Mouse (Mus musculus): Measurements from ENCODE around the gene Esrrb. TPM values are rescaled to one million over a fixed set of nuclear protein-coding genes. Genes with fewer than 3 reads are reported as not detected.

Gene Esrrb
- polyA plus RNA-seq, 1 experiment = 1.5 TPM

GRCm38 (mm10) chr12:86421490-86421904 is 60.6 kb downstream of the Esrrb start:
- no peak for DNase-seq (ENCODE audit: low read depth)

GRCm38 (mm10) chr12:86422166-86422910 is 61.4 kb downstream of the Esrrb start:
- no peak for DNase-seq (ENCODE audit: low read depth)

GRCm38 (mm10) chr12:86423102-86423501 is 62.2 kb downstream of the Esrrb start:
- no peak for DNase-seq (ENCODE audit: low read depth)

- no peak for DNase-seq (ENCODE audit: low read depth)
These were observed 66.7 kb downstream of the Esrrb start for GRCm38 (mm10) chr12:86427585-86427984.

GRCm38 (mm10) chr12:86431671-86432070 is 70.8 kb downstream of the Esrrb start:
- DNase-seq (ENCODE audit: low read depth) = no peak

GRCm38 (mm10) chr12:86433371-86433821 is 72.5 kb downstream of the Esrrb start:
- no peak for DNase-seq (ENCODE audit: low read depth)

- no peak for DNase-seq (ENCODE audit: low read depth)
These were observed 74.7 kb downstream of the Esrrb start for GRCm38 (mm10) chr12:86435651-86436050.

- DNase-seq (ENCODE audit: low read depth) = no peak
These were observed 89.9 kb downstream of the Esrrb start for GRCm38 (mm10) chr12:86450848-86451247.

- no peak for DNase-seq (ENCODE audit: low read depth)
These were observed 94.1 kb downstream of the Esrrb start for GRCm38 (mm10) chr12:86455009-86455408.

GRCm38 (mm10) chr12:86462742-86463470 is 102.0 kb downstream of the Esrrb start:
- no peak for DNase-seq (ENCODE audit: low read depth)

- DNase-seq (ENCODE audit: low read depth) = no peak
These were observed 103.5 kb downstream of the Esrrb start for GRCm38 (mm10) chr12:86464385-86464784.

GRCm38 (mm10) chr12:86466180-86466579 is 105.3 kb downstream of the Esrrb start:
- DNase-seq (ENCODE audit: low read depth) = no peak

- DNase-seq (ENCODE audit: low read depth) = no peak
These were observed 109.0 kb downstream of the Esrrb start for GRCm38 (mm10) chr12:86469919-86470318.

- no peak for DNase-seq (ENCODE audit: low read depth)
These were observed 110.0 kb downstream of the Esrrb start for GRCm38 (mm10) chr12:86470912-86471311.

- peak; percentile 84 for DNase-seq (ENCODE audit: low read depth)
These were observed 112.7 kb downstream of the Esrrb start for GRCm38 (mm10) chr12:86473630-86474029.

GRCm38 (mm10) chr12:86475994-86476393 is 115.1 kb downstream of the Esrrb start:
- no peak for DNase-seq (ENCODE audit: low read depth)

GRCm38 (mm10) chr12:86478908-86479307 is 118.0 kb downstream of the Esrrb start:
- no peak for DNase-seq (ENCODE audit: low read depth)

GRCm38 (mm10) chr12:86482029-86482428 is 121.1 kb downstream of the Esrrb start:
- DNase-seq (ENCODE audit: low read depth) = no peak

GRCm38 (mm10) chr12:86483413-86483841 is 122.5 kb downstream of the Esrrb start:
- no peak for DNase-seq (ENCODE audit: low read depth)

- DNase-seq (ENCODE audit: low read depth) = no peak
These were observed 127.1 kb downstream of the Esrrb start for GRCm38 (mm10) chr12:86488005-86488404.

- DNase-seq (ENCODE audit: low read depth) = no peak
These were observed 129.1 kb downstream of the Esrrb start for GRCm38 (mm10) chr12:86490052-86490451.

GRCm38 (mm10) chr12:86491500-86491899 is 130.6 kb downstream of the Esrrb start:
- no peak for DNase-seq (ENCODE audit: low read depth)

- no peak for DNase-seq (ENCODE audit: low read depth)
These were observed 131.9 kb downstream of the Esrrb start for GRCm38 (mm10) chr12:86492822-86493221.

All from gonadal fat pad, adult 2 months (tissue).